Mouse (Mus musculus): ENCODE results near the gene Gm43738.
A peak's percentile ranks its signal among the peaks of the same experiment; 100 is the strongest.

Gm43738 gene

GRCm38 (mm10) chr3:89100811-89101210, at the start of gene Gm43738:
Gene Gm43738 (minus strand): TSS chr3:89101099.
- peak; percentile 53 for DNase-seq

GRCm38 (mm10) chr3:89148567-89148966, 47.7 kb upstream of the Gm43738 start:
- no peak for DNase-seq

- DNase-seq = no peak
Measured at GRCm38 (mm10) chr3:89147979-89148311, 47.0 kb upstream of the Gm43738 start.

GRCm38 (mm10) chr3:89147101-89147978, 46.4 kb upstream of the Gm43738 start:
- peak; percentile 72 for DNase-seq

GRCm38 (mm10) chr3:89145566-89145965, 44.7 kb upstream of the Gm43738 start:
- no peak for DNase-seq

GRCm38 (mm10) chr3:89144821-89145220, 43.9 kb upstream of the Gm43738 start:
- DNase-seq = no peak

GRCm38 (mm10) chr3:89136365-89136764, 35.5 kb upstream of the Gm43738 start:
- peak; percentile 79 for DNase-seq

- DNase-seq = no peak
Measured at GRCm38 (mm10) chr3:89135958-89136357, 35.1 kb upstream of the Gm43738 start, which contains the start of gene Pklr. Gene Pklr (plus strand): TSS chr3:89136142.

GRCm38 (mm10) chr3:89133752-89134151, 32.9 kb upstream of the Gm43738 start:
- no peak for DNase-seq

- no peak for DNase-seq
Measured at GRCm38 (mm10) chr3:89133063-89133450, 32.2 kb upstream of the Gm43738 start.

GRCm38 (mm10) chr3:89132285-89133062, 31.6 kb upstream of the Gm43738 start:
- DNase-seq = peak; percentile 55

- DNase-seq = no peak
Measured at GRCm38 (mm10) chr3:89131816-89132215, 30.9 kb upstream of the Gm43738 start.

GRCm38 (mm10) chr3:89129908-89130307, 29.0 kb upstream of the Gm43738 start:
- no peak for DNase-seq

- no peak for DNase-seq
Measured at GRCm38 (mm10) chr3:89125981-89126380, 25.1 kb upstream of the Gm43738 start.

GRCm38 (mm10) chr3:89124241-89124640, 23.3 kb upstream of the Gm43738 start:
- DNase-seq = peak; percentile 59

GRCm38 (mm10) chr3:89123313-89123712, 22.4 kb upstream of the Gm43738 start:
- no peak for DNase-seq

- DNase-seq = peak; percentile 33
Measured at GRCm38 (mm10) chr3:89115522-89115921, 14.6 kb upstream of the Gm43738 start.

- DNase-seq = no peak
Measured at GRCm38 (mm10) chr3:89113058-89113457, 12.2 kb upstream of the Gm43738 start.

GRCm38 (mm10) chr3:89108146-89108545, 7.2 kb upstream of the Gm43738 start:
- DNase-seq = no peak

GRCm38 (mm10) chr3:89107545-89107944, 6.6 kb upstream of the Gm43738 start:
- DNase-seq = no peak

GRCm38 (mm10) chr3:89106881-89107280, 6.0 kb upstream of the Gm43738 start:
- no peak for DNase-seq

GRCm38 (mm10) chr3:89103291-89103595, 2.3 kb upstream of the Gm43738 start:
- no peak for DNase-seq

- no peak for DNase-seq
Measured at GRCm38 (mm10) chr3:89102495-89103290, 1.8 kb upstream of the Gm43738 start.
